Mouse (Mus musculus) neural tube, embryonic 14.5 days (tissue): ENCODE results near the gene Krt35. TPM values are rescaled to one million over a fixed set of nuclear protein-coding genes. Genes with fewer than 3 reads are reported as not detected.

Experiments used
- ATAC-seq: fragments of 200-750 bp; cut with Nextera tagmentation; 2 replicates; pipeline ENCODE4 v1.8.0; 2017; ENCODE audit warnings: low read depth, mild to moderate bottlenecking, moderate TSS enrichment, moderate library complexity
- H3K27ac ChIP-seq: fragments of 300-500 bp; sonication (generic); 2 replicates; pipeline ENCODE4 v1.5.1; 2014; ENCODE audit warnings: low read depth, mild to moderate bottlenecking, control low read depth, low read length, moderate library complexity, mixed read lengths
- H3K27me3 ChIP-seq: fragments of 300-500 bp; sonication (generic); 2 replicates; pipeline ENCODE4 v1.6.1; 2014; ENCODE audit warnings: low read length; ENCODE audit not compliant: control insufficient read depth, insufficient read depth
- H3K36me3 ChIP-seq: fragments of 300-500 bp; sonication (generic); 2 replicates; pipeline ENCODE4 v1.6.1; 2014; ENCODE audit warnings: low read length, mixed read lengths; ENCODE audit not compliant: control insufficient read depth, insufficient read depth
- H3K4me1 ChIP-seq: fragments of 300-500 bp; sonication (generic); 2 replicates; pipeline ENCODE4 v1.6.1; 2014; ENCODE audit warnings: low read length; ENCODE audit not compliant: control insufficient read depth, insufficient read depth
- H3K4me2 ChIP-seq: fragments of 300-500 bp; sonication (generic); 2 replicates; pipeline ENCODE4 v1.6.1; 2014; ENCODE audit warnings: mild to moderate bottlenecking, low read depth, low read length, control low read depth
- H3K4me3 ChIP-seq: fragments of 300-500 bp; sonication (generic); 2 replicates; pipeline ENCODE4 v1.5.1; 2014; ENCODE audit warnings: low read depth, low read length, control low read depth, mixed read lengths
- H3K9ac ChIP-seq: fragments of 300-500 bp; sonication (generic); replicated peaks from 2 replicates; pipeline ENCODE4 v1.6.1; 2014; ENCODE audit warnings: low read depth, mild to moderate bottlenecking, control low read depth, low read length, mixed read lengths
- H3K9me3 ChIP-seq: fragments of 300-500 bp; sonication (generic); 2 replicates; pipeline ENCODE4 v1.6.1; 2016; ENCODE audit warnings: low read length; ENCODE audit not compliant: control insufficient read depth
- WGBS: fragments of 180-500 bp; shearing (Covaris S2); extraction: QIAGEN DNeasy Blood & Tissue Kit; methylation state at CpG from one replicate; pipeline ENCODE4 v1.1.7; 2014; 5-methylcytosine and 5-hydroxymethylcytosine counted together
- polyA plus RNA-seq: library from polyadenylated mRNA; unstranded; fragments of >200 nt; fragmentation: Nextera tagmentation; extraction: Ambion mirVana; gene quantifications from 2 replicates; pipeline ENCODE4 v1.2.1, GENCODE M21; 2014

Krt35 gene
- polyA plus RNA-seq: not detected in 2 replicates

DNA sequence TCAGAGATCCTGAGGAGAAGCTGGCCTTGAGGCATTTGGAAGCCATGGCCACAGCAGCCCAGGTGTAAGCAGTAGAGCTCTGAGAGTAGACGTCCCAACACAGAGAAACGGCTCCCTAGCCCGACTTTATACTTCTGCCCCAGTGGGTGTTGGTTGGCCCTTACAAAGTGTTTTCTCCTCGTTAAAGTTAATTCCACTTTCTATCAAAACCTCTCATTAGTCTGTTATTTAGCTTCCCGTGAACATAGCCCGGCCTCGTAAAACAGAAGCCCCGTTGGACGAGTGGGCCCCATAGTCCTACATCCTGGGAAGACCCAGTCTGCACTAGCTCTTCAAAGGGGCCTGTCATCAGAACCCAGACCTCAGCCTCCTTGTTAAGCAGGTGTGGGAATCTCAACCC, at the start of gene Krt35:
TSS of gene Krt35 (minus strand) at position 101 of the 400 bp plus-strand sequence.
- no peak within 1 kb of the TSS for H3K27ac ChIP-seq
- H3K4me3 ChIP-seq: no peak within 1 kb of the TSS
- WGBS: 85% methylated on average over 9 of the region's 9 CpGs
- H3K36me3 ChIP-seq: no peaks in the 10 kb centered on the region
- no peak for ATAC-seq
- no peaks in the 10 kb centered on the region for H3K27me3 ChIP-seq
- no peak within 1 kb of the TSS for H3K4me2 ChIP-seq
- H3K9me3 ChIP-seq: no peaks in the 10 kb centered on the region
- H3K9ac ChIP-seq: no peak within 1 kb of the TSS
- no peaks in the 10 kb centered on the region for H3K4me1 ChIP-seq

DNA sequence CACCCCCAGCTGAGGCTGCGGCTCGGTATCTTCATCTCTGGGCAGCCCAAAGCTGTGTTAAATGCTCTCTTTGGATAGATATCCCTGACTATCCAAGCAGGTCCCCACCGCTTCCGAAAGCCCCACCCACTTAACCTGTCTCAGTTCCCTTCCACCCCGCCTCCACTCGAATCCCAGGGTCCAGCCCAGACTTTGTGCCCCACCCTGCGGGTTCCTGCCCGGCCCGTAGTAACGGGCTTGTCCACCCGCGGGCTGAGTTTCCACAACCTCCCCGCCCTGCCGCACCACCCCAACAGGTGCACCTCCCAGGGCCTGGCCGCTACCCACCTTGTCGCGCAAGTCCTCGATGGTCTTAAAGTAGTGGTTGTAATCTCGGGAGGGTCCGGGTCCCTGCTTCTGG, 49.1 kb upstream of the Krt35 start:
- no peaks in the 10 kb centered on the region for H3K36me3 ChIP-seq

DNA sequence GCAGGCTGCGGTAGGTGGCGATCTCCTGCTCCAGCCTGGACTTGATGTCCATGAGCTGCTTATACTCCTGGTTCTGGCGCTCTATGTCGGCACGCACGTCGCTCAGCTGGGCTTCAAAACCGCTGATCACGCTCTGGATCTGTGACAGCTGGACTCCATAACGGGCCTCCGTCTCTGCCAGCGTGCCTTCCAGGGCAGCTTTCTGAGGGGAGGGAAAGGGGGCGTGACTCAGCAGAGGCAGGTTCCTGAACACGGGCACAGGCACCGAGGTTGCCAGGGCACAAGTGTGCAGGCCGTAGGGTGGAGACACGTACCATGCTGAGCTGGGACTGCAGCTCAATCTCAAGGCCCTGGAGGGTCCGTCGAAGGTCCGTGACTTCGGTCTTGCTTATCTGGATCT, 44.9 kb upstream of the Krt35 start:
- Histone ChIP-seq H3K4me3 (no peak overlapping the region), H3K4me2 (no peak overlapping the region), H3K9ac (no peak overlapping the region), H3K27me3 (peaks cover 16% of the 10 kb centered on the region), H3K9me3 (no peaks in the 10 kb centered on the region), H3K4me1 (peaks cover 6% of the 10 kb centered on the region), H3K27ac (no peak overlapping the region), H3K36me3 (no peaks in the 10 kb centered on the region)
- WGBS: 85% methylated on average over 21 of the region's 21 CpGs
- no peak for ATAC-seq

More for the DNA sequence above, 49.1 kb upstream of the Krt35 start:
- peaks cover 22% of the 10 kb centered on the region for H3K27me3 ChIP-seq
- H3K4me1 ChIP-seq: no peaks in the 10 kb centered on the region
- peak overlapping the region; percentile 16; the same call in 1 of the 2 replicates for H3K4me3 ChIP-seq
- H3K4me2 ChIP-seq: peak overlapping the region; percentile 24; the same call in 1 of the 2 replicates
- no peaks in the 10 kb centered on the region for H3K9me3 ChIP-seq
- 0 out of 2 replicates have a peak overlapping the region, but pooled peaks have one; percentile 17 for H3K9ac ChIP-seq
- H3K27ac ChIP-seq: no peak overlapping the region
- no peak for ATAC-seq
- 2% methylated on average over 20 of the region's 20 CpGs for WGBS

DNA sequence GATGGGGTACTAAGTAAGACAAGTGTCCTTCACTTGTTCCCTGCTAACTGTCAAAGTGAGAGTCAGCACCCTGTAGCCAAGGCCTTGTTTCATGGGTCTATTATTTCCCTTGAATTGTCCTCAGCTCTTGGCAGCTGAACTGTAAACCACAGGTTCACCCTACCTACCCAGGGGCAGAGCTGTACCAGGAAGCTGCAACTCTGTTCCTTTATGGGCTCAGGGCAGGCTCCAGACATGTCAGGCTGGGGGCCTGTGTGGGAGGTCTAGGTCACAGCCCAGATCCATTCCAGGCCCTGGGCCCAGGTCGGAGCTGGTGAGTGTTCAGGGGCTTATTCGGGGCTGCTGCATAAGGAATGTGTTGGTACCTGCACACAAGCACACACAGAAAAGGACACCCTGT, 43.4 kb upstream of the Krt35 start:
- Histone ChIP-seq H3K27ac (no peak overlapping the region), H3K4me2 (no peak overlapping the region), H3K9ac (no peak overlapping the region), H3K36me3 (no peaks in the 10 kb centered on the region), H3K9me3 (no peaks in the 10 kb centered on the region), H3K4me3 (no peak overlapping the region), H3K4me1 (peaks cover 6% of the 10 kb centered on the region), H3K27me3 (peaks cover 4% of the 10 kb centered on the region; the same call in 1 of the 2 replicates)
- no peak for ATAC-seq
- 76% methylated on average over 2 of the region's 2 CpGs for WGBS

DNA sequence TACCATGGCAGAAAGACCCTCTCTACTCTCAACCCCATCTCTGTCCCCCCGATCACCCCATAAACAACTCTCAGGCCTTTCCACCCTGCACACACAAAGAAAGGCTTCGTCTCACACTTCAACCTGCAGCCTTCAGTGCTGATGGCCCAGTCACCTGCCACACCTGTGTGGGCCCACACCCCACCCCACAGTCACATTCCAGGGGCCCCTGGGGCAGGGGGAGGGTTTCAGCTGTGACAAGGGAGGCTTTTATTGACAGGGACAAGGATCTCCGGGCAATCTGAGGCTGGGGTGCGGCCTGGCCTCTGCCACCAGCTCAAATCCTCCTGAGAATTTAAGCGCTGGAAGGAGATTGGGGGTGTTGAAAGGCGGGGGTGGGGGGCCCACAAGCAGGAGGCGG, 42.8 kb upstream of the Krt35 start:
- Histone ChIP-seq H3K27ac (no peak overlapping the region), H3K9ac (no peak overlapping the region), H3K4me3 (no peak overlapping the region), H3K36me3 (no peaks in the 10 kb centered on the region), H3K4me2 (no peak overlapping the region), H3K4me1 (peaks cover 6% of the 10 kb centered on the region), H3K27me3 (no peaks in the 10 kb centered on the region), H3K9me3 (no peaks in the 10 kb centered on the region)
- WGBS: 45% methylated on average over 7 of the region's 7 CpGs
- ATAC-seq: no peak

DNA sequence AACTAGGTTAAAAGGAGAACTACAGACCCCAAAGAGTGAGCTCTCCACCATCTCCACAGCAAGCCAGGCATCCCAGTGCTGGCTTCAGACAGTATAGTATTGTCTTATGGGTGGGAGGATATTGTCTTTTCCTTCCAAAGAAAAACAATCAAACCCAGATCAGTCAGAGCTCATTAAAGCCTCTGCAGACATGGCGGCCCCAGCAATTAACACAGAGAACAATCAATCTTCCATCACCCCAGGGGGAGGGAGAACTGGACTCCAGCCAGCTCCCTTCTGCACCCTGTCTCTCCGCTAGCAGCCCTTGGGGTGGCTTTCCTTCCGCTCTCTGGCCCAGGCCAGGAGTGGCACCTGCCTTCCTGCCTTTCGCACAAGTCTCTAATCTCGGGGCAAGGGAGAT, 41.7 kb upstream of the Krt35 start:
- H3K36me3 ChIP-seq: no peaks in the 10 kb centered on the region
- no peak overlapping the region for H3K4me3 ChIP-seq
- ATAC-seq: no peak
- peaks cover 6% of the 10 kb centered on the region for H3K4me1 ChIP-seq
- no peaks in the 10 kb centered on the region for H3K9me3 ChIP-seq
- H3K27ac ChIP-seq: no peak overlapping the region
- 19% methylated on average over 5 of the region's 5 CpGs for WGBS
- no peaks in the 10 kb centered on the region for H3K27me3 ChIP-seq
- no peak overlapping the region for H3K9ac ChIP-seq
- no peak overlapping the region for H3K4me2 ChIP-seq

DNA sequence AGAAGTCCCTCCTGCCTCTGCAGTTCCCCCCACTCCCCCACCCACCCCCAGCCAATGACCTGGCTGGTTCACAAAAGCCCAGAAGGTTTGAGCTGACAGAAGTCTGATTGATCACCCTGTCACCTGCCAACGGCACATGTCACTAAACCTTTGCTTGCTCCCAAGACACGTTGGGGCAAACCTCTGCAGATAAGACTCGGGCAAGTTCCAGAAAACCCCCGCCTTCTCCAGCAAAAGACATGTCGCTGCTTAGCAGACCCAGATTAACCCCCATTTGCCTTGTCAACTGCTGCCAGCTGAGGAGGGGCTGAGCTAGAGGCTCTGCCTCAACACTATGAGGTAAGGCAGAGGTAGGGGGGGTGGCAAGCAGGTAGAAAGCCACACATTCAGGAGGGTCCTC, 40.5 kb upstream of the Krt35 start:
- Histone ChIP-seq H3K27me3 (no peaks in the 10 kb centered on the region), H3K4me1 (peaks cover 6% of the 10 kb centered on the region), H3K9me3 (no peaks in the 10 kb centered on the region), H3K4me3 (no peak overlapping the region), H3K9ac (no peak overlapping the region), H3K4me2 (no peak overlapping the region), H3K27ac (no peak overlapping the region), H3K36me3 (no peaks in the 10 kb centered on the region)
- WGBS: 40% methylated on average over 5 of the region's 5 CpGs
- ATAC-seq: no peak

DNA sequence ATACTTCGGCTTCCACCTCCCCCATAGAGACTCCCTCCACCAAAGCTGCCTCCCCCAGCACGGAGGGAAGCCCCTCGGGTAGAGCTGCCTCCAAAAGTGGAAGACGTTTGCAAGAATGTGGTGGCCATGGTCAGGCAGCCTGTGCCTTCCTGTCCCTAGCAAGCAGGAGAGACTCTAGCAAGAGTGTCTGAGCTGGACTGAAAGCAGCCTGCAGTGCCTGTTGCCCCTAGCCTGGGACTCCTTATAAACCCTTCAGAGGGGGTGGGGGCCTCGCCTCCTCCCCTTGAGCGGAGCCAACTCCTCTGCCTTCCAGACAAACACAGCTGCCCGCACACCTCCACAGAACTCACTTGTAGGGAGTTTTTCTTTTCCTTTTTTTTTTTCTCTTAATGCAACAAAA, 39.7 kb upstream of the Krt35 start, which contains the start of gene Krt15:
TSS of gene Krt15 (minus strand) at position 198 of the 400 bp plus-strand sequence.
- no peak within 1 kb of the TSS for H3K4me3 ChIP-seq
- peaks cover 6% of the 10 kb centered on the region for H3K4me1 ChIP-seq
- H3K4me2 ChIP-seq: no peak within 1 kb of the TSS
- no peaks in the 10 kb centered on the region for H3K9me3 ChIP-seq
- no peaks in the 10 kb centered on the region for H3K27me3 ChIP-seq
- H3K36me3 ChIP-seq: no peaks in the 10 kb centered on the region
- no peak within 1 kb of the TSS for H3K9ac ChIP-seq
- ATAC-seq: no peak
- WGBS: 66% methylated on average over 7 of the region's 7 CpGs
- H3K27ac ChIP-seq: no peak within 1 kb of the TSS

DNA sequence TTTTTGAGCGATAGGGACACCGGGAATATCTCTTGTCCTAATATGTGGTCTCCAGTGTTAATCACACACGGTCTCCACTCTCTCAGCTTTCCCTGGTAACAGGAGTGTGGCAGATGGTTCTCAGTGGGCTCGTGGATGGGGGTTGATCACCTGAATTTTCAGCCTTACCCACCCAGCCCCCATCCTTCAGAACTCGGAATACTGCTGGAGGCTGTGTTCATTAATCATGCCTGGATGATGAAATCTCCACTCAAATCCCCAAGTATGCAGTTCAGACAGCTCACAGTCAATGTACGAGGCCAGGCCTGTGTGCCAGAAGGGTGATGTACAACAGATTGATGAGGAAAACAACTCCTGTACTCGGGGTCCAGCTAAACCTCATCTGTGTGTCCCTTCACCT, 28.9 kb upstream of the Krt35 start:
- ATAC-seq: no peak
- no peak overlapping the region for H3K4me3 ChIP-seq
- WGBS: 76% methylated on average over 7 of the region's 7 CpGs

More for the DNA sequence above, 28.9 kb upstream of the Krt35 start:
- no peaks in the 10 kb centered on the region for H3K36me3 ChIP-seq
- H3K4me2 ChIP-seq: no peak overlapping the region
- H3K27me3 ChIP-seq: no peaks in the 10 kb centered on the region
- H3K27ac ChIP-seq: no peak overlapping the region
- no peak overlapping the region for H3K9ac ChIP-seq
- no peaks in the 10 kb centered on the region for H3K4me1 ChIP-seq
- H3K9me3 ChIP-seq: no peaks in the 10 kb centered on the region
